Mouse (Mus musculus) heart, embryonic 15.5 days (tissue): ENCODE results near the gene Tfeb. TPM values are rescaled to one million over a fixed set of nuclear protein-coding genes. Genes with fewer than 3 reads are reported as not detected.
A peak's percentile ranks its signal among the peaks of the same experiment; 100 is the strongest.

Source experiments
- ATAC-seq: fragments of 200-750 bp; cut with Nextera tagmentation; replicated peaks from 2 replicates; pipeline ENCODE4 v1.8.0; 2017; ENCODE audit warnings: low read depth, moderate TSS enrichment; ENCODE audit not compliant: insufficient number of reproducible peaks, insufficient read depth, low FRiP score
- H3K27ac ChIP-seq: fragments of 300-500 bp; sonication (generic); 2 replicates; pipeline ENCODE4 v1.5.1; 2015; ENCODE audit warnings: mild to moderate bottlenecking, inconsistent platforms
- H3K27me3 ChIP-seq: fragments of 300-500 bp; sonication (generic); 2 replicates; pipeline ENCODE4 v1.6.1; 2015; ENCODE audit warnings: inconsistent platforms
- H3K36me3 ChIP-seq: fragments of 300-500 bp; sonication (generic); 2 replicates; pipeline ENCODE4 v1.6.1; 2015; ENCODE audit warnings: mild to moderate bottlenecking, inconsistent platforms
- H3K4me1 ChIP-seq: fragments of 300-500 bp; sonication (generic); replicated peaks from 2 replicates; pipeline ENCODE4 v1.6.1; 2015; ENCODE audit warnings: inconsistent platforms
- H3K4me2 ChIP-seq: fragments of 300-500 bp; sonication (generic); 2 replicates; pipeline ENCODE4 v1.6.1; 2015; ENCODE audit warnings: inconsistent platforms, mild to moderate bottlenecking, moderate library complexity
- H3K4me3 ChIP-seq: fragments of 300-500 bp; sonication (generic); 2 replicates; pipeline ENCODE4 v1.5.1; 2015; ENCODE audit warnings: mild to moderate bottlenecking, inconsistent platforms
- H3K9ac ChIP-seq: fragments of 300-500 bp; sonication (generic); 2 replicates; pipeline ENCODE4 v1.6.1; 2015; ENCODE audit warnings: mild to moderate bottlenecking, inconsistent platforms
- H3K9me3 ChIP-seq: fragments of 300-500 bp; sonication (generic); replicated peaks from 2 replicates; pipeline ENCODE4 v1.6.1; 2016; ENCODE audit warnings: inconsistent platforms
- WGBS: fragments of 180-500 bp; shearing (Covaris S2); methylation state at CpG from one replicate; pipeline ENCODE4 v1.1.7; 2015; ENCODE audit warnings: mixed read lengths; 5-methylcytosine and 5-hydroxymethylcytosine counted together
- polyA plus RNA-seq: library from polyadenylated mRNA; unstranded; fragments of >200 nt; fragmentation: Nextera tagmentation; extraction: Ambion mirVana; gene quantifications from 2 replicates; pipeline ENCODE4 v1.2.1, GENCODE M21; 2015

The Tfeb gene
- polyA plus RNA-seq, 1 experiment from 2014 or later, result 24.9 TPM

GRCm38 (mm10) chr17:47740186-47740585 is 3.4 kb downstream of the Tfeb start:
- H3K36me3 ChIP-seq, result peaks cover 4% of the 10 kb centered on the region; the same call in 1 of the 2 replicates
- H3K9ac ChIP-seq, result no peak overlapping the region
- peaks cover 50% of the 10 kb centered on the region for H3K4me1 ChIP-seq
- H3K27ac ChIP-seq, result no peak overlapping the region
- WGBS, result 85% methylated on average over 2 of the region's 2 CpGs
- H3K27me3 ChIP-seq, result no peaks in the 10 kb centered on the region
- no peaks in the 10 kb centered on the region for H3K9me3 ChIP-seq
- H3K4me2 ChIP-seq, result no peak overlapping the region
- no peak overlapping the region for H3K4me3 ChIP-seq
- no peak for ATAC-seq

- no peak overlapping the region for H3K4me3 ChIP-seq
- peak overlapping the region; percentile 53; the same call in 1 of the 2 replicates for H3K27ac ChIP-seq
- H3K4me1 ChIP-seq, result peaks cover 51% of the 10 kb centered on the region
- H3K36me3 ChIP-seq, result peaks cover 4% of the 10 kb centered on the region; the same call in 1 of the 2 replicates
- peak overlapping the region; percentile 25; the same call in 1 of the 2 replicates for H3K4me2 ChIP-seq
- no peak for ATAC-seq
- H3K27me3 ChIP-seq, result no peaks in the 10 kb centered on the region
- 24% methylated on average over 16 of the region's 16 CpGs for WGBS
- no peaks in the 10 kb centered on the region for H3K9me3 ChIP-seq
- no peak overlapping the region for H3K9ac ChIP-seq
Measured at GRCm38 (mm10) chr17:47742991-47743734, 6.3 kb downstream of the Tfeb start.

- H3K27ac ChIP-seq, result no peak overlapping the region
- H3K4me2 ChIP-seq, result no peak overlapping the region
- peaks cover 51% of the 10 kb centered on the region for H3K4me1 ChIP-seq
- H3K9me3 ChIP-seq, result no peaks in the 10 kb centered on the region
- H3K27me3 ChIP-seq, result no peaks in the 10 kb centered on the region
- no peak overlapping the region for H3K4me3 ChIP-seq
- peaks cover 4% of the 10 kb centered on the region; the same call in 1 of the 2 replicates for H3K36me3 ChIP-seq
- WGBS, result 91% methylated on average over 14 of the region's 14 CpGs
- no peak overlapping the region for H3K9ac ChIP-seq
- no peak for ATAC-seq
Measured at GRCm38 (mm10) chr17:47744086-47744485, 7.3 kb downstream of the Tfeb start.

- WGBS, result 87% methylated on average over 10 of the region's 10 CpGs
- no peak overlapping the region for H3K4me3 ChIP-seq
- H3K27me3 ChIP-seq, result no peaks in the 10 kb centered on the region
- no peak for ATAC-seq
- peaks cover 4% of the 10 kb centered on the region; the same call in 1 of the 2 replicates for H3K36me3 ChIP-seq
- H3K9ac ChIP-seq, result no peak overlapping the region
- H3K9me3 ChIP-seq, result no peaks in the 10 kb centered on the region
- H3K27ac ChIP-seq, result no peak overlapping the region
- H3K4me1 ChIP-seq, result peaks cover 51% of the 10 kb centered on the region
- H3K4me2 ChIP-seq, result no peak overlapping the region
Measured at GRCm38 (mm10) chr17:47744746-47745368, 8.0 kb downstream of the Tfeb start.

- H3K4me2 ChIP-seq, result no peak overlapping the region
- peaks cover 34% of the 10 kb centered on the region for H3K4me1 ChIP-seq
- no peak overlapping the region for H3K4me3 ChIP-seq
- H3K27me3 ChIP-seq, result no peaks in the 10 kb centered on the region
- WGBS, result 42% methylated on average over 14 of the region's 14 CpGs
- H3K36me3 ChIP-seq, result peaks cover 4% of the 10 kb centered on the region; the same call in 1 of the 2 replicates
- no peak overlapping the region for H3K9ac ChIP-seq
- ATAC-seq, result peak; percentile 45
- peak overlapping the region; percentile 50 for H3K27ac ChIP-seq
- no peaks in the 10 kb centered on the region for H3K9me3 ChIP-seq
Measured at GRCm38 (mm10) chr17:47748791-47749553, 12.1 kb downstream of the Tfeb start.

- ATAC-seq, result no peak
- no peak overlapping the region for H3K4me2 ChIP-seq
- H3K27ac ChIP-seq, result 0 out of 2 replicates have a peak overlapping the region, but pooled peaks have one; percentile 50
- no peak overlapping the region for H3K9ac ChIP-seq
- no peaks in the 10 kb centered on the region for H3K9me3 ChIP-seq
- WGBS, result 74% methylated on average over 3 of the region's 3 CpGs
- H3K4me1 ChIP-seq, result peaks cover 36% of the 10 kb centered on the region
- peaks cover 4% of the 10 kb centered on the region; the same call in 1 of the 2 replicates for H3K36me3 ChIP-seq
- H3K27me3 ChIP-seq, result no peaks in the 10 kb centered on the region
- no peak overlapping the region for H3K4me3 ChIP-seq
Measured at GRCm38 (mm10) chr17:47749626-47750025, 12.8 kb downstream of the Tfeb start.

- H3K4me1 ChIP-seq, result peaks cover 36% of the 10 kb centered on the region
- no peaks in the 10 kb centered on the region for H3K9me3 ChIP-seq
- H3K4me2 ChIP-seq, result no peak overlapping the region
- H3K36me3 ChIP-seq, result peaks cover 1% of the 10 kb centered on the region; the same call in 1 of the 2 replicates
- H3K27me3 ChIP-seq, result no peaks in the 10 kb centered on the region
- H3K27ac ChIP-seq, result no peak overlapping the region
- no peak for ATAC-seq
- H3K9ac ChIP-seq, result no peak overlapping the region
- 73% methylated on average over 6 of the region's 6 CpGs for WGBS
- no peak overlapping the region for H3K4me3 ChIP-seq
Measured at GRCm38 (mm10) chr17:47750101-47750500, 13.3 kb downstream of the Tfeb start.

GRCm38 (mm10) chr17:47751811-47752210 is 15.0 kb downstream of the Tfeb start:
- Histone ChIP-seq H3K9ac (no peak overlapping the region), H3K4me1 (peaks cover 45% of the 10 kb centered on the region), H3K4me3 (no peak overlapping the region), H3K36me3 (no peaks in the 10 kb centered on the region), H3K27ac (no peak overlapping the region), H3K4me2 (no peak overlapping the region), H3K9me3 (no peaks in the 10 kb centered on the region), H3K27me3 (no peaks in the 10 kb centered on the region)
- ATAC-seq, result no peak
- WGBS, result 74% methylated on average over 5 of the region's 5 CpGs

GRCm38 (mm10) chr17:47753130-47753775 is 16.4 kb downstream of the Tfeb start:
- WGBS, result 35% methylated on average over 8 of the region's 8 CpGs
- no peak overlapping the region for H3K9ac ChIP-seq
- no peaks in the 10 kb centered on the region for H3K27me3 ChIP-seq
- no peak for ATAC-seq
- H3K27ac ChIP-seq, result no peak overlapping the region
- peaks cover 49% of the 10 kb centered on the region for H3K4me1 ChIP-seq
- H3K9me3 ChIP-seq, result no peaks in the 10 kb centered on the region
- H3K4me2 ChIP-seq, result no peak overlapping the region
- H3K36me3 ChIP-seq, result no peaks in the 10 kb centered on the region
- H3K4me3 ChIP-seq, result no peak overlapping the region

GRCm38 (mm10) chr17:47754246-47754645 is 17.4 kb downstream of the Tfeb start:
- Histone ChIP-seq H3K4me3 (no peak overlapping the region), H3K4me1 (peaks cover 47% of the 10 kb centered on the region), H3K9ac (no peak overlapping the region), H3K9me3 (no peaks in the 10 kb centered on the region), H3K4me2 (no peak overlapping the region), H3K27me3 (no peaks in the 10 kb centered on the region), H3K27ac (no peak overlapping the region), H3K36me3 (no peaks in the 10 kb centered on the region)
- no peak for ATAC-seq
- 71% methylated on average over 11 of the region's 13 CpGs for WGBS

GRCm38 (mm10) chr17:47756366-47756765 is 19.5 kb downstream of the Tfeb start:
- ATAC-seq, result no peak
- peak overlapping the region; percentile 69 for H3K27ac ChIP-seq
- no peak overlapping the region for H3K9ac ChIP-seq
- H3K36me3 ChIP-seq, result no peaks in the 10 kb centered on the region
- H3K4me1 ChIP-seq, result peaks cover 59% of the 10 kb centered on the region
- H3K4me3 ChIP-seq, result no peak overlapping the region
- H3K9me3 ChIP-seq, result no peaks in the 10 kb centered on the region
- H3K27me3 ChIP-seq, result no peaks in the 10 kb centered on the region
- WGBS, result 16% methylated on average over 6 of the region's 6 CpGs
- no peak overlapping the region for H3K4me2 ChIP-seq
